Mouse (Mus musculus): ENCODE data around the gene Itgb4. TPM values are rescaled to one million over a fixed set of nuclear protein-coding genes. Genes with fewer than 3 reads are reported as not detected.

Itgb4 gene
- total RNA-seq, 2 experiments from 2014 or later: 0.15 to 0.17 TPM

DNA sequence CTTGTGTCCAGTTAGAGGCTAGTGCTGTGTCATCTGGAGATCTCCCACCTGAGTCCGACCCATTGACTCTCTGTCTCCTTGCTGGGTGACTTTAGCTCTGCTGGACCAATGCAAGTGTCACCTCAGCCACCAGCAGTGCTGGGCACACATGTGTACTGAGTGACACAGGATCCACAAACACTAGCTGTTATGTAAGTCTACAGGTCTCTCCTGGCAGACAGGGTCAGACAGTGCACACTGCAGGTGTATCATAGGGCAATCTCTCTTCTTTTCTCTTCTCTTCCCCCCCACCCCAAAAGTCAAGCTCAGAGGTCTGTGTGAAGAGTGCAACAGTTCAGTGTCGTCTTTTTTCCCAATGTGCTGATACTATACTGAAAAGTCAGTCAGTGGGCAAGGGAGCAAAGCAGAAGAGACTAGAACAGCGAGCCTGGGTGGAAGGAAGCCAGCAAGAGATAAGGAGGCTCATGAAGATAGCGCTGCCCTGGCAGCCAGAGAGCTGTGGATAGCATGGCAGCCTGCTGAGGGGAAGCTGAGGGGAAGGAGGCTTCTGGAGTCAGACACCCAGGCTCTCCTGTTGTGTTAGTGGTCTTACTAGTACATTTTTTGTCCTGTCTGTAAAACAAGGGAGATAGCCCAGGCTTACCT, 82.8 kb downstream of the Itgb4 start:
- peak; percentile 71 for ATAC-seq (replicated peaks; ENCODE audit: poor library complexity)

Other genes with a start within 250 kb of the Itgb4 start
- gene Tmem94, start 209.3 kb upstream of the Itgb4 start, total RNA-seq (2015): 18.3 and 19.0 TPM in 2 replicates
- gene Tmem94, start 209.3 kb upstream of the Itgb4 start, total RNA-seq (2017): 22.9 and 24.9 TPM in 2 replicates
- 2.7 and 4.3 TPM in 2 replicates for gene Caskin2, start 161.1 kb upstream of the Itgb4 start, total RNA-seq (2015)
- 1.5 and 3.5 TPM in 2 replicates for gene Caskin2, start 161.1 kb upstream of the Itgb4 start, total RNA-seq (2017)
- gene Tsen54, start 160.0 kb upstream of the Itgb4 start, total RNA-seq (2015): 4.0 and 9.0 TPM in 2 replicates
- gene Tsen54, start 160.0 kb upstream of the Itgb4 start, total RNA-seq (2017): 10.9 and 15.0 TPM in 2 replicates
- 3.3 and 4.1 TPM in 2 replicates for gene Llgl2, start 150.7 kb upstream of the Itgb4 start, total RNA-seq (2015)
- 3.0 and 4.8 TPM in 2 replicates for gene Llgl2, start 150.7 kb upstream of the Itgb4 start, total RNA-seq (2017)
- gene Myo15b, start 116.3 kb upstream of the Itgb4 start, total RNA-seq (2015): 2.6 and 5.5 TPM in 2 replicates
- gene Myo15b, start 116.3 kb upstream of the Itgb4 start, total RNA-seq (2017): 1.6 and 5.1 TPM in 2 replicates
- 4.9 and 8.7 TPM in 2 replicates for gene Smim5, start 74.7 kb upstream of the Itgb4 start, total RNA-seq (2015)
- 2.8 and 8.2 TPM in 2 replicates for gene Smim5, start 74.7 kb upstream of the Itgb4 start, total RNA-seq (2017)
- gene Smim6, start 62.7 kb upstream of the Itgb4 start, total RNA-seq (2015): 0.57 and 1.0 TPM in 2 replicates
- gene Smim6, start 62.7 kb upstream of the Itgb4 start, total RNA-seq (2017): 0.37 and 1.2 TPM in 2 replicates
- 19.1 and 24.5 TPM in 2 replicates for gene Sap30bp, start 41.4 kb upstream of the Itgb4 start, total RNA-seq (2015)
- gene Sap30bp, start 41.4 kb upstream of the Itgb4 start, total RNA-seq (2017): 155 and 199 TPM in 2 replicates
- gene Recql5, start 41.2 kb upstream of the Itgb4 start, total RNA-seq (2015): 12.3 and 23.3 TPM in 2 replicates
- gene Recql5, start 41.2 kb upstream of the Itgb4 start, total RNA-seq (2017): 16.0 and 17.7 TPM in 2 replicates
- gene Galk1, start 38.0 kb downstream of the Itgb4 start, total RNA-seq (2015): 29.4 and 29.8 TPM in 2 replicates
- 46.5 and 52.7 TPM in 2 replicates for gene Galk1, start 38.0 kb downstream of the Itgb4 start, total RNA-seq (2017)
- 714 and 817 TPM in 2 replicates for gene H3f3b, start 53.3 kb downstream of the Itgb4 start, total RNA-seq (2015)
- gene H3f3b, start 53.3 kb downstream of the Itgb4 start, total RNA-seq (2017): 751 and 801 TPM in 2 replicates
- gene Unk, start 55.6 kb downstream of the Itgb4 start, total RNA-seq (2015): 13.7 and 15.3 TPM in 2 replicates
- gene Unk, start 55.6 kb downstream of the Itgb4 start, total RNA-seq (2017): 14.2 and 18.7 TPM in 2 replicates
- 13.6 and 15.8 TPM in 2 replicates for gene Unc13d, start 103.3 kb downstream of the Itgb4 start, total RNA-seq (2015)
- gene Unc13d, start 103.3 kb downstream of the Itgb4 start, total RNA-seq (2017): 15.5 and 26.1 TPM in 2 replicates
- gene Wbp2, start 112.3 kb downstream of the Itgb4 start, total RNA-seq (2015): 42.4 and 56.5 TPM in 2 replicates
- gene Wbp2, start 112.3 kb downstream of the Itgb4 start, total RNA-seq (2017): 15.6 and 22.8 TPM in 2 replicates
- 0.59 and 1.9 TPM in 2 replicates for gene Trim47, start 152.5 kb downstream of the Itgb4 start, total RNA-seq (2015)
- gene Trim47, start 152.5 kb downstream of the Itgb4 start, total RNA-seq (2017): 1.0 and 1.3 TPM in 2 replicates
- 13.8 and 16.2 TPM in 2 replicates for gene Trim65, start 156.4 kb downstream of the Itgb4 start, total RNA-seq (2015)
- 6.2 and 7.7 TPM in 2 replicates for gene Trim65, start 156.4 kb downstream of the Itgb4 start, total RNA-seq (2017)
- 38.2 and 47.0 TPM in 2 replicates for gene Mrpl38, start 164.2 kb downstream of the Itgb4 start, total RNA-seq (2015)
- gene Mrpl38, start 164.2 kb downstream of the Itgb4 start, total RNA-seq (2017): 24.0 and 24.9 TPM in 2 replicates
- 9.6 and 10.0 TPM in 2 replicates for gene Fbf1, start 193.5 kb downstream of the Itgb4 start, total RNA-seq (2015)
- gene Fbf1, start 193.5 kb downstream of the Itgb4 start, total RNA-seq (2017): 14.2 and 23.8 TPM in 2 replicates
- gene Ten1, start 224.1 kb downstream of the Itgb4 start, total RNA-seq (2015): 63.8 and 66.9 TPM in 2 replicates
- 21.4 and 41.1 TPM in 2 replicates for gene Ten1, start 224.1 kb downstream of the Itgb4 start, total RNA-seq (2017)
- 16.2 and 17.0 TPM in 2 replicates for gene Acox1, start 224.3 kb downstream of the Itgb4 start, total RNA-seq (2015)
- gene Acox1, start 224.3 kb downstream of the Itgb4 start, total RNA-seq (2017): 15.6 and 15.9 TPM in 2 replicates